Mouse (Mus musculus) spleen, adult 2 months (tissue): ENCODE measurements around the gene Actrt3.
"Not testable (repeated sequence)": the region's sequence is repeated elsewhere in the genome, so short reads cannot be mapped to it uniquely, and the experiment has no call there.

Experiments used
- CTCF ChIP-seq: fragments of 200-500 bp; IDR thresholded peaks from 2 replicates; pipeline ENCODE4 v1.5.1; 2011; ENCODE audit warnings: mild to moderate bottlenecking, inconsistent platforms; ENCODE audit not compliant: insufficient read depth, insufficient read length, insufficient replicate concordance; ENCODE audit errors: extremely low read depth
- POLR2A ChIP-seq: fragments of 200-500 bp; IDR thresholded peaks from 2 replicates; pipeline ENCODE4 v1.6.1; 2011; ENCODE audit warnings: low read depth, low read length, inconsistent platforms

GRCm38 (mm10) chr3:30566333-30566732 is 33.4 kb downstream of the Actrt3 start:
- TF ChIP-seq CTCF, POLR2A: not testable (repeated sequence)
